Mouse (Mus musculus) left cerebral cortex, postnatal 4 days (tissue): Measurements from ENCODE around the gene Dexi. TPM values are rescaled to one million over a fixed set of nuclear protein-coding genes. Genes with fewer than 3 reads are reported as not detected.

Experiments used
- DNase-seq: peaks from one replicate; pipeline ENCODE4 v3.0.0-alpha.2; 2022
- intact Hi-C: fragments of 180-260 bp; cut with DNase I; formaldehyde crosslinking; loops from one replicate; pipeline ENCODE4 v1.15.1; 2025
- total RNA-seq, 2 experiments: library from RNA; stranded (reverse); gene quantifications; 2 replicates each; pipeline ENCODE4 v1.2.3; 2021

Gene Dexi
- total RNA-seq, 2 experiments from 2014 or later, result 22.2 to 22.3 TPM

DNA sequence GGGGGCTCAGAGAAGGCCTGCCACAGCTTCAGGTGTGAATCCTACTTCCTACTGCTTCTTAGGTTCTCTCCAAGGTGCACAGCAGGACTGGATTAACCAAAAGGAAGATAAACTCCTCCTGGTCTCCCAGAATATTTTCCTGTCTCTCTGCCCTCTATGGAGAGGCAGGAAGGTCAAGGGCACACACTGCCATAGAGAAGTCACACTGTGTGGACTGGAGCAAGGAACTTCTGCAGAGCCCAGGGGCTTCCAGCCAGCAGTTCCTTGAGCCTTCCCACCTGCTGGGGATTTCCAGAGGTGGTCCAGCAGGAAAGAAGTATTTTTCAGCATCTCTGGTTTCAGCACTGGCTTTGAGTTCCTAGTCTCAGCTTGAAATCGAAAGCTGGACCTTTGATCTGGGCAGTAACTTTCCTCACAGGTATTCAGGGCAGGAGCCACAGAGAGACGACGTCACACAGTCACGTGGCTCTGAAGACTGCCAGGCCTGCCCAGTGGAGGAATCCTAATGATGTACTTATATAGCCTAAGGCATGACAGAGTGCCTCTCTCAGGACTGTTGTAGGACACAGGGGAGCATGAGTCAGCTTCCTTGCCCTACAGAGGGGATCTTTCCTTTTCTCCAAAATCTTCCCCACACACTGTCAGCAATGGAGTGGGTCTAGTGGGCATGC, 77.7 kb downstream of the Dexi start:
- DNase-seq, result no peak
- intact Hi-C loops, result no loop called here

DNA sequence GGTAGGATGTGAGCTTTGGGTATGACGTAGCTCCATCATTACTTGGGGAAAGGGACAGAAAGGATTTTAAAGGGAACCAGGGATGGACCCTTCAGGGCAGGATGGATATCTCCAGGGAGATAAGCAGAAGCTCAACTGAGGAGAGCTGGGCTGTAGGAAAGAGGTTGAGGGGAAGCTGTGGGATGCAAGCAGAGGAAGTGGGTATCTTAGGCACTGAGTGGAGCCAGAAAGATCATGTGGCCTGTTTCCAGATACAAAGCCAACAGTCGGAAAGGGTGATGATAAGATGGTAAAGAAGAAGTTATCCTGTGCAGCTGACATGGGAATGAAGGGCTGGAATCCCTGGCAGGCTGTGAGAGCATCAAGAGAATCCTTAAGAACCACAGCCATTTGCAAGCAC, 81.7 kb downstream of the Dexi start:
- DNase-seq, result no peak
- intact Hi-C loops, result no loop called here

DNA sequence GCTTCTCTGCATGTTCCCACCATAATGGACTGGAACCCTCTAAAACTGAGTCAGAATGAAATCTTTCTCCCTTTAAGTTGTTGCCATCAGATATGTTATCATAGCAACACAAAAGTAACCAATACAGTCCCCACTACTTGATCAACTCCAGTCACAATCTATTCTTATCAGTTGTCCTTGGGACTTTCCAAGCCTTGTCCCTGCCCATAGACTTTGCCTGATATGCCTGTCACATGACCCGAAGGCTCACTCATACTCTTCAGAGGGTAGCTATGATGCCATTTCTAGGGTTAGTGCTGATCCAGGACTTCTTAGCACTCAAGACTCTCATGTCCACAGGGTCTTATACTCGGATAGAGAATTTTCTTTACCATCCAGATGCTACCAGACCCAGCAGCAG, 82.7 kb downstream of the Dexi start:
- no peak for DNase-seq
- intact Hi-C loops, result no loop called here

DNA sequence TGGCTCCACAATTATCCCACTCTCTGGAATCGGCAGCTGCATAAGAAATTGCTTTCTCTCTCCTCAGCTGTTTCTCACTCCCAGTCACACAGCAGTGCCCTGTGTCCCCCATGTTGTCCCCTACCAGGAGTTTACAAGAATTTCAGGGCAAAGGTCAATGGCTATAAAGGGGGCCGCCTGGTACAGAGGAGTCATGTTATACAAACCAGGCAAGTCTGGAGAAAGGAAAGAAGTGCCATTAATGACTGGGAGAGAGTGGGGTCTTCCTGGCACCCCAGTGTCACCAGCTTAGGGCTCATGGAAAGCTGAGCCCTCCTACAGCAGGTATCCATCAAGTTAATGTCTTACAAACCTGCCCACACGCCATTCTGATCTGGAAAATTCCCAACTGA, 88.3 kb downstream of the Dexi start:
- DNase-seq, result no peak
- intact Hi-C loops, result no loop called here

DNA sequence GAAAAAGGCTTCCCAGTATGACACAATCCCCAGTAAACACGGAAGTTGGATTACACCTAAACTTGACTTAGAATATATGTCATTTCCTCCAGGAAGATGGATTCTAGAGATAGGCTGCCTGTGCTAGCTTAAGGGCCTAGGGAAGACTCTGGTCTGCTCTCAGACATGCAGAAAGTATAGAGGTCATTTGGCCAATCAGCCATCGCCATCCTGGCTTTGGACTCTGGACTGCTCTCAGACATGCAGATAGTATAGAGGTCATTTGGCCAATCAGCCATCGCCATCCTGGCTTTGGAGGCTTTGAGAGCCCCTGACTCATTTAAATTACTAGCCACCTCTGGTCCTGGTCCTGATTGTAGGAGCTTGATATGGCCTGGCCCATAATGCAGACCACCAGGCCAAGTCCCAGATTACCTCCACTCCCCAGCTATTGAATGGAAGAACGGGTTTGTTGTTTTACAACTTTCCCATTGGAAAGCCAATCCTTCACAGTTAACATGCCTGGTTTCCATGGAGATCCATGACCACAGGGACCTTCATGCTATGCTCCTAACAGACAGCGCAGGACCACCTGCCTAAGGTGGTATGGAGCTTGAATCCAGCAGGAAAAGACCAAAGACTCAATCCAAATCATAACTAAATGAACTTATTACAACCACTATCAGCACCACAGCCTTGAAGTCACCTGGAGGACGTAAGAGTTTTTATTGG, 88.8 kb downstream of the Dexi start:
- intact Hi-C loops, result no loop called here
- DNase-seq, result no peak

Other genes with a start within 250 kb of the Dexi start
- 10 to 100 TPM; 19.3 TPM for gene Emp2, start 229.1 kb downstream of the Dexi start, total RNA-seq
- gene Tekt5, start 147.6 kb downstream of the Dexi start, total RNA-seq, result 1 to 10 TPM; 4.1 to 5.2 TPM
- 10 to 100 TPM; 21.3 to 22.3 TPM for gene Nubp1, start 131.1 kb downstream of the Dexi start, total RNA-seq
- 10 to 100 TPM; 54.3 to 55.2 TPM for gene Tvp23a, start 95.7 kb downstream of the Dexi start, total RNA-seq
- gene Ciita, start 63.0 kb downstream of the Dexi start, total RNA-seq, result under 1 TPM in 1 of 2 experiments, not detected in 1; 0.10 TPM
- 10 to 100 TPM; 59.0 to 66.1 TPM for gene Clec16a, start 2.3 kb upstream of the Dexi start, total RNA-seq
- gene Socs1, start 242.5 kb upstream of the Dexi start, total RNA-seq, result 1 to 10 TPM; 1.9 to 2.0 TPM
- not detected for gene Tnp2, start 245.6 kb upstream of the Dexi start, total RNA-seq
- gene Prm3, start 247.9 kb upstream of the Dexi start, total RNA-seq, result not detected